Mouse (Mus musculus) NIH3T3 (cell line): Measurements from ENCODE around the gene Slc35f5.

Experiments
- DNase-seq: peaks from one replicate; pipeline ENCODE4 v3.0.0-alpha.2; 2012; ENCODE audit warnings: low read depth

The Slc35f5 gene

DNA sequence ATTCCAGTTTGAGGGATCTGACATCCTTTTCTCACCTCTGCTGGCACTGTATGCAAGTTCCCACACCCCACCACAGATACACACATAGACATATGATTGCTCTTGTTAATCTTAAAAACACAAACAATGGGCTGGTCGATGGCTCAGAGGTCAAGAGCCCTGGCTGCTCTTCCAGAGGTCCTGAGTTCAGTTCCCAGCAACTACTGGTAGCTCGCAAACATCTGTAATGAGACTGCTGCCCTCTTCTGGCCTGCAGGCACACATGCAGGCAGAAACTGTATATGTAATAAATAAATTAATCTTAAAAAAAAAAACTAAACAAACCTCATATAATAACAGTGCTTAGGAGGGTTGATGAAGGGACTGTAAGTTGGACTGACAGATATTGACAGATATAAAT lies 13.8 kb downstream of the Slc35f5 start:
- peak; percentile 67 for DNase-seq

- no peak for DNase-seq
Observed at GRCm38 (mm10) chr1:125575458-125576114, 15.2 kb downstream of the Slc35f5 start.

DNA sequence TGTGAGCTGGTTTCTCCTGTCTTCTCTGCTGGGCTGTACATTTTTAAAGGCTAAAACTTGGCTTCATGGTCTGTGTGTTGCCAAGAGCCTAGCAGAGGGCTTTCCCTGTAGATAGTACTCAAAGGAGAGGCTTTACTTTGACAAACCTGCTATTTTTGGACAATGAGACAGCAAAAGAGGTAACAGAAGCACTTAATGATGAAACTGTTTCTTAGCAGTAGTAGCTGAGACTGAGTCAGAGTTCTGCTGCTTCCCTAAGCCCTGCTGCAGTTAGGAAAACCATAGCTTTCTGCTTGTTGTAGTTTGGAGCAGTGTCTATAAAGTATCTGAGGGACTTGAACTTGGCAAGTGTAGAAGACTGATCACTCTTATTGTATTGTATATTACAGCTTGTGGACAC lies 16.6 kb downstream of the Slc35f5 start:
- DNase-seq, result no peak

- DNase-seq, result no peak
Observed at GRCm38 (mm10) chr1:125578091-125578490, 17.7 kb downstream of the Slc35f5 start.

GRCm38 (mm10) chr1:125581134-125581533 lies 20.7 kb downstream of the Slc35f5 start:
- DNase-seq, result no peak

DNA sequence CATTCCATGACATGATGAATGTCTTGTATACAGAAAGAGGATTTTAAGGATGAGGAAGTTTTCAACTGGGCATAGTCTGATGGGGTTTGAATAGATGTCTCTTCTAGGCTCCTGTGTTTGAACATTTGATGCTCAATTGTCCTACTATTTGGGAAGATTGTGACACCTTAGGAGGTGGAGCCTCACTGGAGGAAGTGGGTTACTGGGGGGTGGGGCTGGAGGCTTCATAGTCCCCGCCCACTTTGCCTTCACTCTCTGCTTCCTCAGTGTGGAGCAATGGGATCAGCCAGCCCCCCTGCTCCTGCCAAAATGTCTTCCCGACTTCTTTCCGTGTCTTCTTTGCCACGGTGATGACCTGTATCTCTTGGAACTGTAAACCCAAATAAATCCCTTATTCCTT lies 43.2 kb downstream of the Slc35f5 start:
- no peak for DNase-seq

DNA sequence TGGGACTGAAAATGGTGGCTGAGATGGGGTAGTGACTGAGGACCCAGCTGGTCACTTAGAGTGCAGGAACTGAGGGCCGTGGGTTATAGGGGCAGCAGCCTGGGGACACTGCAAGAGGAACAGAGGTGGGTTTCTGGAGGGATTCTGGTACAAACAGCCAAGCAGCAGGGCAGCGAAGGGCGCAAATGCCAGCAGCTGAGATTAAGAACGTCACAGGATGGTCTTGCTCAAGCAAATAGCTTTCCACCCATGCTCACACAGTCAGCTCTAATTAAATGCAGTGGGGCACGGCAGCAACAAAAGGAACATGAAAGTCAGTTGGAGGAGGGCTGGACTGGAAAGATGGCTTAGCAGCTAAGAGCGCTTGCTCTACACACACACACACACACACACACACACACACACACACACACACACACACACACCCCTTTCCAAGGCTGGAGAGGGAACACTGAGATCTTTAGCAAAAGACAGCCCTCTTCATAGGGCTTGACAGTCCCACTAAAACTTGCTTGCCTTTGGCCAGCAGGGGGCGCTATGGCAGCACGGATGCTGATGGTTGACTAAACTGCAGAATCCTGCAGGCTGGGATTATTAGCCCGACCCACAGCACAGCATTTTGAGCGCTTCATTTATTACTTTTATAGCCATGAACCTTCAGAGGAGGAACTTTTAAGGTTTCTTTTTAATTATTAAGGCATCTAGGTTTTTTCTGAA lies 46.9 kb downstream of the Slc35f5 start:
- peak; percentile 95 for DNase-seq

DNA sequence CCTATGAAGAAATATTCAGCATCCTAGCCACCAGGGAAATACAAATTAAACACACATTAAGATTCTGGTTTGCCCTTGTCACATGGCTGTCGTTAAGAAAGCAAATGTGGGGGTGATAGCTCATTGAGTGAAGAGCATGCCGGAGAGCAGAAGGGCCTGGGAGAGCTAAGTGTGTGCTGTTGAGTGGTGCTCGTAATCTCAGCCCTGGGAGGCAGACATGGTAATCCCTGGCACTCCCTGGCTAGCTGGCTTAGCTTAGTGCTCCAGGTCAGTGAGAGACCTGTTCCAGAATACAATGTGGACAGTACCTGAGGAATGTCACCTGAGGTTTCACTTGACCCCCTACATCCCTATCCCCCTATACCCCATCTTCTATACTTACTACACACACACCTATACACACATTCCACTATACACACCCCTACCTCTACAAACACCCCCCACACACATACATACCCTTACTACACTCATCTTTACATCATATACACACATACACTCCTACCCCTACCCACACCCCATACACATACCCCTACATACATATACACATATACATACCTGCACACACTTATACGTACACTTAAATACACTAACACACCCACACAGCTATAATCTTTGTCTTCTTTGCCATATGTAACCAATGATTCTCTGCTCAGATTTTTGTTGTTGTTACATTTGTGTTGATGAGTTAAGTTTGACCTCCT lies 64.1 kb downstream of the Slc35f5 start:
- no peak for DNase-seq

GRCm38 (mm10) chr1:125639501-125640253 lies 79.3 kb downstream of the Slc35f5 start:
- DNase-seq, result no peak

GRCm38 (mm10) chr1:125643643-125644042 lies 83.2 kb downstream of the Slc35f5 start:
- DNase-seq, result no peak
